Comparison of ENCODE assay signal across 17 mouse cellular contexts in the genomic region with DNA sequence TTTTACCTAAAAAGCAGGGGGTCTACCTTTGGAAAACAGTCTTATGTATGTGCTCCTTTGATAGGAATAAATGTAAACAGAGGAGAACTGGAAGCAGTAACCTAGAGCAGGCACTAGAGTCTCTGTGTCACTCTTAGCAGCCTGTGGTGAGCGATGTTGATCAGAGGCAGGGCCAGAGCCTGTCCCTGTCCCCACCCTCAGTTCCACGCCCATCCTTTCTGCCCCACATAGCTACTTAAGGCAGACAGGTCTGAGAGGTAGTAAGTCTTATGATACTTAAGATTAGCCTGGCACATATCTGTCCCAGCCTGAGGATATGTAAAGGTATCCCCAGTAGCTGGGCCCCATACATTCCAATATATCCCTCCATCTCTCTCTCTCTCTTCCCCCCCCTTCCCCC. TPM values are rescaled to one million over a fixed set of nuclear protein-coding genes. Genes with fewer than 3 reads are reported as not detected.
DNase-seq lines count a peak whose midpoint lies in the region; ATAC-seq and TF ChIP-seq lines count a peak whose summit lies in the region.
"Had no signal": no experiment of that assay in that cellular context is flagged by ENCODE, and none has a peak within 500 bp of the region (broad histone marks: within the 10 kb centered on the region; RNA-seq: fewer than 3 reads in every experiment).

No protein-coding gene starts in this region.

- H3K4me3 ChIP-seq in hindbrain, embryonic 15.5 days, result no peak overlapping the region
- H3K4me3 ChIP-seq in hindbrain, embryonic 11.5 days (ENCODE audit: low read depth, low read length), result no peak overlapping the region
- H3K4me3 ChIP-seq in midbrain, embryonic 14.5 days (replicated peaks; ENCODE audit: low read depth, low read length), result no peak overlapping the region
- no peak overlapping the region for H3K4me3 ChIP-seq in midbrain, embryonic 10.5 days
- H3K4me3 ChIP-seq in midbrain, postnatal 0 days (ENCODE audit: low read depth, low read length), result no peak overlapping the region
- H3K4me3 ChIP-seq: embryonic facial prominence, embryonic 15.5 days; heart, embryonic 13.5 days had no signal

- no peaks in the 10 kb centered on the region for H3K36me3 ChIP-seq in hindbrain, embryonic 15.5 days
- no peaks in the 10 kb centered on the region for H3K36me3 ChIP-seq in hindbrain, embryonic 11.5 days (ENCODE audit: control insufficient read depth, insufficient read depth, low read length)
- H3K36me3 ChIP-seq in midbrain, embryonic 14.5 days (ENCODE audit: control insufficient read depth, insufficient read depth, low read length), result no peaks in the 10 kb centered on the region
- no peaks in the 10 kb centered on the region for H3K36me3 ChIP-seq in midbrain, embryonic 10.5 days
- no peaks in the 10 kb centered on the region for H3K36me3 ChIP-seq in midbrain, postnatal 0 days (ENCODE audit: insufficient read depth, low read length)
- H3K36me3 ChIP-seq: embryonic facial prominence, embryonic 15.5 days; heart, embryonic 13.5 days had no signal

- no peak for DNase-seq in hindbrain, embryonic 11.5 days (ENCODE audit: low spot score)
- DNase-seq in midbrain, embryonic 14.5 days, result no peak
- no peak for DNase-seq in midbrain, embryonic 10.5 days (ENCODE audit: low spot score)
- peak; percentile 25 for DNase-seq in induced T-regulatory cell, adult 2 months (ENCODE audit: low read depth)
- DNase-seq in midbrain, postnatal 0 days (ENCODE audit: low spot score), result no peak
- DNase-seq in layer of hippocampus, postnatal 36 days, result no peak
- no peak for DNase-seq in frontal cortex, adult 2 months (ENCODE audit: extremely low spot score in 1 of 2, low spot score in 1 of 2)
- DNase-seq: adrenal gland, postnatal 10 days; cerebellum, adult 9-11 months; kidney, adult 9 months; lung, postnatal 10 days; spleen, adult 18-20 months; thymus, postnatal 25 days had no signal

- WGBS in hindbrain, embryonic 15.5 days, result 72% methylated on average over 2 of the region's 2 CpGs
- 71% methylated on average over 2 of the region's 2 CpGs for whole genome bisulfite sequencing in hindbrain, embryonic 11.5 days
- 68% methylated on average over 2 of the region's 2 CpGs for WGBS in midbrain, embryonic 14.5 days
- WGBS in midbrain, embryonic 10.5 days, result 63% methylated on average over 2 of the region's 2 CpGs
- 64% methylated on average over 2 of the region's 2 CpGs for WGBS in midbrain, postnatal 0 days

- H3K9me3 ChIP-seq in hindbrain, embryonic 15.5 days, result no peaks in the 10 kb centered on the region
- no peaks in the 10 kb centered on the region for H3K9me3 ChIP-seq in hindbrain, embryonic 11.5 days (ENCODE audit: control insufficient read depth, low read length)
- no peaks in the 10 kb centered on the region for H3K9me3 ChIP-seq in midbrain, embryonic 14.5 days (ENCODE audit: control insufficient read depth, low read length)
- no peaks in the 10 kb centered on the region for H3K9me3 ChIP-seq in midbrain, embryonic 10.5 days (replicated peaks)
- no peaks in the 10 kb centered on the region for H3K9me3 ChIP-seq in midbrain, postnatal 0 days (ENCODE audit: low read length)
- H3K9me3 ChIP-seq: embryonic facial prominence, embryonic 15.5 days; heart, embryonic 13.5 days had no signal

- H3K27me3 ChIP-seq in hindbrain, embryonic 15.5 days, result no peaks in the 10 kb centered on the region
- no peaks in the 10 kb centered on the region for H3K27me3 ChIP-seq in hindbrain, embryonic 11.5 days (ENCODE audit: control insufficient read depth, insufficient read depth, low read length)
- H3K27me3 ChIP-seq in midbrain, embryonic 14.5 days (ENCODE audit: control insufficient read depth, insufficient read depth, low read length), result no peaks in the 10 kb centered on the region
- 0 out of 2 replicates have a peak, but pooled peaks cover 4% of the 10 kb centered on the region for H3K27me3 ChIP-seq in midbrain, embryonic 10.5 days (ENCODE audit: low read depth, poor library complexity, severe bottlenecking)
- H3K27me3 ChIP-seq in midbrain, postnatal 0 days (ENCODE audit: insufficient read depth, low read length), result no peaks in the 10 kb centered on the region
- H3K27me3 ChIP-seq: embryonic facial prominence, embryonic 15.5 days; heart, embryonic 13.5 days had no signal

- no peak overlapping the region for H3K27ac ChIP-seq in hindbrain, embryonic 15.5 days (replicated peaks)
- H3K27ac ChIP-seq in hindbrain, embryonic 11.5 days (ENCODE audit: low read depth, low read length), result no peak overlapping the region
- H3K27ac ChIP-seq in midbrain, embryonic 14.5 days (replicated peaks; ENCODE audit: low read depth, low read length), result no peak overlapping the region
- no peak overlapping the region for H3K27ac ChIP-seq in midbrain, embryonic 10.5 days (replicated peaks)
- H3K27ac ChIP-seq in midbrain, postnatal 0 days (ENCODE audit: low read depth, low read length), result no peak overlapping the region
- H3K27ac ChIP-seq: embryonic facial prominence, embryonic 15.5 days; heart, embryonic 13.5 days had no signal

- peaks cover 41% of the 10 kb centered on the region for H3K4me1 ChIP-seq in hindbrain, embryonic 15.5 days (replicated peaks)
- H3K4me1 ChIP-seq in hindbrain, embryonic 11.5 days (replicated peaks; ENCODE audit: control insufficient read depth, insufficient read depth, low read length), result no peaks in the 10 kb centered on the region
- peaks cover 27% of the 10 kb centered on the region for H3K4me1 ChIP-seq in midbrain, embryonic 14.5 days (ENCODE audit: control insufficient read depth, insufficient read depth, low read length)
- H3K4me1 ChIP-seq in midbrain, embryonic 10.5 days, result peaks cover 30% of the 10 kb centered on the region
- H3K4me1 ChIP-seq in midbrain, postnatal 0 days (ENCODE audit: insufficient read depth, low read length), result peaks cover 10% of the 10 kb centered on the region; the same call in 1 of the 2 replicates

- H3K4me2 ChIP-seq in hindbrain, embryonic 15.5 days, result 0 out of 2 replicates have a peak overlapping the region, but pooled peaks have one; percentile 19
- H3K4me2 ChIP-seq in hindbrain, embryonic 11.5 days (replicated peaks; ENCODE audit: low read depth, low read length), result no peak overlapping the region
- H3K4me2 ChIP-seq in midbrain, embryonic 14.5 days (ENCODE audit: low read length), result peak overlapping the region; percentile 70
- H3K4me2 ChIP-seq in midbrain, postnatal 0 days (ENCODE audit: low read depth, low read length, poor library complexity, severe bottlenecking), result peak overlapping the region; percentile 68
- H3K4me2 ChIP-seq: embryonic facial prominence, embryonic 15.5 days had no signal

- no peak overlapping the region for H3K9ac ChIP-seq in hindbrain, embryonic 15.5 days
- H3K9ac ChIP-seq in hindbrain, embryonic 11.5 days (ENCODE audit: low read depth, low read length), result no peak overlapping the region
- no peak overlapping the region for H3K9ac ChIP-seq in midbrain, embryonic 14.5 days (replicated peaks; ENCODE audit: low read length)
- no peak overlapping the region for H3K9ac ChIP-seq in midbrain, postnatal 0 days (replicated peaks; ENCODE audit: low read length, poor library complexity, severe bottlenecking)
- H3K9ac ChIP-seq: embryonic facial prominence, embryonic 15.5 days; heart, embryonic 13.5 days had no signal

- no peak for TF ChIP-seq CTCF in midbrain, postnatal 0 days (IDR thresholded peaks at IDR 0.05)

- no peak for ATAC-seq in hindbrain, embryonic 15.5 days (ENCODE audit: low FRiP score, low read depth)
- no peak for ATAC-seq in hindbrain, embryonic 11.5 days (ENCODE audit: low FRiP score)
- no peak for ATAC-seq in midbrain, embryonic 14.5 days (ENCODE audit: low FRiP score, low TSS enrichment)
- no peak for ATAC-seq in midbrain, postnatal 0 days (ENCODE audit: low FRiP score)
- ATAC-seq: CD4-positive, CD25-positive, alpha-beta regulatory T cell, adult 4 months had no signal

RNA-seq across cellular contexts. Expression of gene Tmem170b, which starts 2.9 kb away (rescaled TPM):
- 42.9 and 47.3 TPM in 2 replicates for polyA plus RNA-seq in hindbrain, embryonic 15.5 days (2015; fragmentation: Nextera tagmentation; extraction: Ambion mirVana)
- 22.3 and 25.0 TPM in 2 replicates for polyA plus RNA-seq in hindbrain, embryonic 11.5 days (2014; fragmentation: Nextera tagmentation; extraction: Ambion mirVana)
- polyA plus RNA-seq in midbrain, embryonic 14.5 days (2014; fragmentation: Nextera tagmentation; extraction: Ambion mirVana), result 57.0 and 66.1 TPM in 2 replicates
- polyA plus RNA-seq in midbrain, embryonic 10.5 days (2016; fragmentation: Nextera tagmentation; extraction: Ambion mirVana), result 13.4 and 19.5 TPM in 2 replicates
- total RNA-seq in midbrain, postnatal 0 days (2014; rRNA removed), result 33.2 and 39.3 TPM in 2 replicates
- polyA plus RNA-seq in midbrain, postnatal 0 days (2015; fragmentation: Nextera tagmentation; extraction: Ambion mirVana), result 37.4 and 39.3 TPM in 2 replicates
- 100 to 1,000 TPM in 1 of 2 experiments, 10 to 100 TPM in 1; 99.0 to 101 TPM for total RNA-seq in layer of hippocampus, postnatal 36 days (2021)
- 23.7 and 23.8 TPM in 2 replicates for polyA plus RNA-seq in frontal cortex, adult 2 months (2012; rRNA removed)
